Mouse (Mus musculus): ENCODE measurements around the gene Myrf. TPM values are rescaled to one million over a fixed set of nuclear protein-coding genes. Genes with fewer than 3 reads are reported as not detected.
"Not testable (repeated sequence)": the region's sequence is repeated elsewhere in the genome, so short reads cannot be mapped to it uniquely, and the experiment has no call there.

Myrf gene
- total RNA-seq, 2 experiments from 2014 or later, result not detected

DNA sequence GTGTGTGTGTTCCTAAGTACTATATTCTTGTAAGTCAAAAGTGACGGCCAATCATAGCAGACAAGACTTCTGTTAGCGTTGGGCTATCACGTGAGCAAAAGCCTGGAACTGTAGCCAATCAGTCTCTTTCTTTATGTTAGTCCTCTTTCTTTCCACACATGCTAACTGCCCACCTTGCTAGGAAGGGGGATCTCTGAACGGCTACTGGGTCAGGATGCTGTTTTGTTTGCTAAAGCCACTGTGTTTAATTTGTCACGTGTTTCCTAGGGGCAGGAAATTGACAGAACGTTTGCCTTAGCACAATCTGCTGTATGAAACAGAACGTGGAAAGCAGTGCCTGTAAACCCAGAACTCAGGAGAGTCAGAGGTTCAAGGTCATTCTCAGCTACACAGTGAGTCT lies 58.4 kb downstream of the Myrf start:
- Histone ChIP-seq H3K4me3 (peak overlapping the region; percentile 94), H3K27ac (peak overlapping the region; percentile 85)
- no peak for DNase-seq
- intact Hi-C loops (cut with DNase I), result loop anchor here (10.0 kb wide), 1 partner anchor 77 kb away; the partner anchor contains the start of gene Fads2
- TF ChIP-seq CTCF (IDR thresholded peaks at IDR 0.05), result no peak

DNA sequence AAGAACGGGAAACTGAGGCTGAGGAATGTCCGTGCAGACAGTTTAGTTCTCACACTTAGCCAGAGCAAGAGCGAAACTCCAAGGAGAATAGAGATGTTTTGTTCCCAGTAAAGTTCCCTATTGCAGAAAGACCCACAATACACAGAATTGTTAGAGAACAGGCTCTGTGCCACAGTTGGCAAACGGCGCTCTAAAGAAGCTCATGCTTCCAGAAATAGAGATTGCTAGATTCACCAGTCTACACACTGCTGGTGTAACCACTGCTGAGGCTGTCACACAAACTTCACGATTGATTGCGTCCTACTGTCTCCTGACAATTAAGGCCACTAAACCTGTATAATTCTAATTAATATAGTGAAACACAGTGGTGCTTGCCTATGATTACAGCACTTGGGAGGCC lies 59.3 kb downstream of the Myrf start:
- DNase-seq, result no peak

GRCm38 (mm10) chr19:10176941-10177372 lies 63.6 kb downstream of the Myrf start:
- intact Hi-C loops (cut with DNase I), result no loop called here
- Histone ChIP-seq H3K27ac (no peak overlapping the region), H3K4me3 (no peak overlapping the region)
- TF ChIP-seq CTCF (IDR thresholded peaks at IDR 0.05), result no peak
- no peak for DNase-seq

More for the DNA sequence above, 59.3 kb downstream of the Myrf start:
- intact Hi-C loops (cut with DNase I), result loop anchor here (10.0 kb wide), 1 partner anchor 76 kb away; the partner anchor contains the start of gene Fads2
- Histone ChIP-seq H3K27ac (no peak overlapping the region), H3K4me3 (no peak overlapping the region)
- no peak for TF ChIP-seq CTCF (IDR thresholded peaks at IDR 0.05)

GRCm38 (mm10) chr19:10176477-10176876 lies 64.1 kb downstream of the Myrf start:
- H3K27ac ChIP-seq, result no peak overlapping the region
- intact Hi-C loops (cut with DNase I), result no loop called here
- no peak overlapping the region for H3K4me3 ChIP-seq
- DNase-seq, result no peak
- no peak for TF ChIP-seq CTCF (IDR thresholded peaks at IDR 0.05)

- no peak for DNase-seq
- no peak overlapping the region for H3K27ac ChIP-seq
- no peak overlapping the region for H3K4me3 ChIP-seq
- intact Hi-C loops (cut with DNase I), result no loop called here
- no peak for TF ChIP-seq CTCF (IDR thresholded peaks at IDR 0.05)
Measured at GRCm38 (mm10) chr19:10174956-10175355, 65.6 kb downstream of the Myrf start.

- H3K27ac ChIP-seq, result no peak overlapping the region; the same call in 1 of the 2 replicates
- H3K4me3 ChIP-seq, result no peak overlapping the region
- intact Hi-C loops (cut with DNase I), result no loop called here
- DNase-seq, result no peak
- TF ChIP-seq CTCF (IDR thresholded peaks at IDR 0.05), result no peak
Measured at GRCm38 (mm10) chr19:10173844-10174539, 66.6 kb downstream of the Myrf start.

GRCm38 (mm10) chr19:10173116-10173718 lies 67.3 kb downstream of the Myrf start:
- DNase-seq, result no peak
- Histone ChIP-seq H3K27ac (no peak overlapping the region), H3K4me3 (no peak overlapping the region)
- intact Hi-C loops (cut with DNase I), result no loop called here
- TF ChIP-seq CTCF (IDR thresholded peaks at IDR 0.05), result no peak

DNA sequence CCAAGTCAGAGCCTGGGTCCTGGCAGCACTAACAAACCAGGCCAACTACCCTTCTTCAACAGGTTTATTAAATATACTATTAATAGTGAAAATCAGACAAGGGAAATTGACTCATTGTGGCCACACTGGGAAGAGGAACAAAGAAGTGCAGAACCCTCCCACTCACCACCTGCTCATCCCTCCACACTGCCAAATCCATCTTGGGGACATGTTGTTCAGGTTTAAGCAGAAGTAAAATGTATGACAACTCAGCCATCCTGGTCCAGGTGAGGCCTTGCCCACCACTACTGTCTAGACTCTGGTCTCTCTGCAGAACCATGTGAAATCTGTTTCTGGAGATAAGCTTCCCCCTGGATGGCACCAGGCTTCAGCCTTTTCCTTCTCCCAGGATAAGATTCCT lies 68.7 kb downstream of the Myrf start:
- intact Hi-C loops (cut with DNase I), result no loop called here
- no peak for TF ChIP-seq CTCF (IDR thresholded peaks at IDR 0.05)
- H3K4me3 ChIP-seq, result no peak overlapping the region
- H3K27ac ChIP-seq, result no peak overlapping the region
- DNase-seq, result no peak

- Histone ChIP-seq H3K27ac (no peak overlapping the region), H3K4me3 (no peak overlapping the region)
- TF ChIP-seq CTCF (IDR thresholded peaks at IDR 0.05), result no peak
- no peak for DNase-seq
- intact Hi-C loops (cut with DNase I), result no loop called here
Measured at GRCm38 (mm10) chr19:10171359-10171758, 69.2 kb downstream of the Myrf start.

DNA sequence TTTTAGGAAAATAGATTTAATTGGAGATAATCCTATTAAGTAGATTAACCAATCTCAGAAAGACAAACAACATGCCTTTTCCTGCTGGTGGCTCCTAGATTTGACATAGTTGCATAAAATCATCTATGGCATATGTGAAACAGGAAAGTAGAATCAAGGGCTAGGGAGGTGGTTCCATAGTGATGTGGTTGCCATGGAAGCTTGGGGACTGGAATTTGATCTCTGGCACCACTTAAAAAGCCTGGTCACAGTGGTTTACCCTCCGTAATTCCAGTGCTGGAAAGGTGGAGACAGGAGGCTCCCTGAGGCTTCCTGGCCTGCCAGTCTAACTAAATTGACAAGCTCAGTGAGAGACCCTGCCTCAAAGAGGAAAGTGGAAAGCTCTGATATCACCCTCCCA lies 70.1 kb downstream of the Myrf start:
- Histone ChIP-seq H3K4me3 (no peak overlapping the region), H3K27ac (no peak overlapping the region)
- intact Hi-C loops (cut with DNase I), result no loop called here
- no peak for TF ChIP-seq CTCF (IDR thresholded peaks at IDR 0.05)
- no peak for DNase-seq

DNA sequence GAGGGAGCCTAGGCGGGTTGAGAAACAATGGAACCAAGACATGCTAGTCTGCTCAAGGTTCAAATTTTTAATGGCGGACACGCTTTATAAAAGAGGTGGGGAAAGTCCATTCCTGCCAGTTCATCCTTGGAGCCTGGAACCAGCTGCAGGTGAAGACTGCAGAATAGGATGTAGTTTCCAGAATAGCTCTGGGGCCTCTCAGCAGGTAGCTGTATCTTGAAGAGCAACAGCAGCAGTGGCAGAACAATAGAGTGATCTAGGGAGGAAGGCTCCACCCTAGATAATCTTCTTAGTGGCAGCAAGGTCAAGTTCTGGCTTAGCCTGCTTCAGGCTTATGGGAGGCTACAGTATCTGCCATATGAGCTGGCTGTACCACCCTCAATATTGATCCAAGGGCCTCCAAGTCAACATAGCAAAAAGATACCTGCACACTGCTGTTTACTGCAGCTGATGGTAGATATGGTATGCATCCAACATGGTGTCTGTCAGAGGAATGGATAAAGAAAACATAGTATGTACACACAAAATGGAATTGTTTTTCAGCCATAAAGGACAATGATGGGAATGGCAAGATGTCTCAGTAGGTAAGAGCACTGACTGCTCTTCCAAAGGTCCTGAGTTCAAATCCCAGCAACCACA lies 70.7 kb downstream of the Myrf start:
- H3K27ac ChIP-seq; intact Hi-C loops (cut with DNase I); DNase-seq; H3K4me3 ChIP-seq: not testable (repeated sequence)

GRCm38 (mm10) chr19:10169179-10169578 lies 71.4 kb downstream of the Myrf start:
- intact Hi-C loops (cut with DNase I), result no loop called here
- no peak overlapping the region for H3K4me3 ChIP-seq
- no peak for TF ChIP-seq CTCF (IDR thresholded peaks at IDR 0.05)
- H3K27ac ChIP-seq, result no peak overlapping the region
- no peak for DNase-seq

GRCm38 (mm10) chr19:10168441-10168840 lies 72.1 kb downstream of the Myrf start:
- intact Hi-C loops (cut with DNase I), result no loop called here
- Histone ChIP-seq H3K4me3 (no peak overlapping the region), H3K27ac (no peak overlapping the region)
- no peak for DNase-seq
- TF ChIP-seq CTCF (IDR thresholded peaks at IDR 0.05), result no peak

Data from gastrocnemius, adult 2 months (tissue).